Mouse (Mus musculus) lung, adult 18-20 months (tissue): Measurements from ENCODE around the gene Ryr2.

Experiments used
- DNase-seq, 2 experiments: peaks; one replicate each; pipeline ENCODE4 v3.0.0; 2022; ENCODE audit warnings: mixed read lengths in 2 of 2

Ryr2 gene

DNA sequence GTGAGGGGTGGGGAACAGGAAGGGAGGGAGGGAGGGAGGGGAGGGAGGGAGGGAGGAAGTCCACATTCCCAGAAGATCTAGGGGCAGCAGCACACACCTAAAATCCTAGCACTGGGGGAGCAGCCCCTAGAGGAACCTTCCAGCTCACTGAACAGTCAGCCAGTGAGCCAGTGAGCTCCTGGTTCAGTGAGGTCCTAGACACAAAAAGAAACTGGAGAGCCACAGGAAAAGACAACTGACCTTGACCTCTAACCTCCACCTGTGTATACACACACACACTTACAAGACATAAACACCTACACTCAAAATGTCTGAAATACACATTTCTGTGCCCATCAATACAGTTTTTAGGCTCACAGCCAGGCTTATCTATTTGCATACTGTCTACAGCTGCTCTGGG, 173.4 kb downstream of the Ryr2 start:
- no peak for DNase-seq

DNA sequence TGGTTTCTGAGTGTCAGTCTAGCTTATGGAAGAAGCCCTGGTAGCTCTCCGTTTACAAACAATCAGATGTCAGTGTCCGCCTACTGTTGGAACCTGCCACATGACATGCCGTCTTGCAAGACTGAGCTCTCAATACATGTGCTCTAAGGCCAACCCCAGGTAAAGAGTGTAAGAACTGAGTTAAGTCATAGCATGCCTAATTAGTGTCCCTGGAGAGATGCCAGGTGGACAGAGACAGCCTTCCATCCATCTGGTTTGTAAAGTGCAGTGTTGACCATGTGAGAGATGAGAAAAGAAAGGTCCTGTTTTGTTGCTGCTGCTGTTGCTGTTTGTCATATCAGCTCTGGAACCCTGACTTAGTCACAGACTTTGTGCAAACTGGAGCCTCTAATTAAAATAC, 178.0 kb downstream of the Ryr2 start:
- DNase-seq: no peak

DNA sequence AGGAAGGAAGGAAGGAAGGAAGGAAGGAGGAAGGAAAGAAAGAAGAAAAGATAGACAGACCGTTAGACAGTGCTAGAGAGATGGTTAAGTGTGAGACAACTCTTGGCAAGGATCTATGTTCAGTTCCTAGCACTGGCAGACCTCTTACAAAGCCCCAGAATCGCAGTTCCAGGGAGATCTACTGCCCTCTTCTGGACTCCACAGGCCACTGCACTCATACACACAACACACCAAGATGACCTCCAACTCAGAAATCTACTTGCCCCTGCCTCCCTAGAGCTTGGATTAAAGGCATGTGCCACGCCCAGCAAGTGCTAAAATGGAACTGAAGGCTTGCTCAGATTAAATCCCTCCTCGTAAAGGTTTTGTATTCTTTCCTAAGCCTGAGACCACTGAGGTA, 179.0 kb downstream of the Ryr2 start:
- no peak for DNase-seq

GRCm38 (mm10) chr13:11926720-11927500, 179.8 kb downstream of the Ryr2 start:
- DNase-seq: no peak

DNA sequence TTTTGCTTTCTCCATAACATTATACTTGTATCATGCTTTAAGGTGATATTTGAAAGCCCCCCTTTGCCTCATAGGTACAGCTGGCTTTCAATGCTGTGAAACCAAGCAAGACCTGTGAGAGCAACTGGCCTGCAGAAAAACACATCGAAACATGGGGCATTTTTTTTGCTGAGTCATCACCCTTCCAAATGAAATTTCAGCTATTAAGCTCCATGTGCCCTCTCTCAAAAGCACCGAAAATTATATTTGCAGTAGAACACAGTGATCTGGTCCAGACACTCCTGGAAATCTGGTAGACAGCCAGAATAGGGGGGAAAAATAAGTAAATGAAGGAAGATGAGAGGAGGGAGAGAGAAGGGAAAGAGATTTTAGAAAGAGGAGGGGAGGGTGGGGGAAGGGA, 180.5 kb downstream of the Ryr2 start:
- no peak for DNase-seq

GRCm38 (mm10) chr13:11924732-11925131, 182.0 kb downstream of the Ryr2 start:
- no peak for DNase-seq

DNA sequence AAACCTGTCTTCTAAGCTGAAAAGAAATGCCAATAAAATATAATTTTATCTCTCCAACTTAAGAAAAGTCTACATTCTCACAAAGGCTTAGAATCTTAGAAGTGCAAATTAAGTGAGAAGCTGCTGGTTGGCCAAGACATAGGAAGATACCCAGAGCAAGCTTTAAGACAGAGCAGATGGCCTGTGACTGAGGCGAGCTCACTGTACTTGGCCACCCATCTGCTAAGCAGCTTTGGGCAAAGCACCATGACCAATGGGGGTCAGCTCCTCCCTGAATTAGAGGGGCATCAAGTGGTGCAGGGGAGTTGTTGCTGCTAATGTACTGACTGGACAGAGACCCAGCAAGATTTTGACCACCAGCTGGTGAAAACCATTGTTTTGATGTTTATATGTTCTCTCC, 186.2 kb downstream of the Ryr2 start:
- no peak for DNase-seq

- no peak for DNase-seq
Measured at GRCm38 (mm10) chr13:11919448-11919847, 187.3 kb downstream of the Ryr2 start.

- no peak for DNase-seq
Measured at GRCm38 (mm10) chr13:11915619-11916018, 191.1 kb downstream of the Ryr2 start.

GRCm38 (mm10) chr13:11914682-11915081, 192.1 kb downstream of the Ryr2 start:
- no peak for DNase-seq

DNA sequence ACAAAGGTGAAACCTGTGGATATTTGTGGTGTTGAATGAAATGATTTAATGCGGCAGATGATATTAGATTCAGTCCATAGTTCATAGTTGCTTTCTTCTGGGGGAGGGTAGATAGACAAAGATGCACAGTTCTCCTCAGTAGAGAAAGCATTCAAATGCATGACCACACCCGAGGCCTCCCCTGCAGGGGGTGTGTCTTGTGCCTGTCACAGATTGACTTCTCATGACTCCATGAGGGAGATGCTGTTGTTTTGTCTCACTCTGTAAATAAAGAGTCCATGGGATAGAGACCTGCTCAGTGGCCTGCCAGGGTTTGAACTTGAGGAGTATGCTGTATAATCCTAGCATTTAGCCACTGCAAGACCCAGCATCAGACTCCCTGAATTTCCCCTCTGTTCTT, 194.5 kb downstream of the Ryr2 start:
- DNase-seq: no peak

GRCm38 (mm10) chr13:11908123-11908522, 198.6 kb downstream of the Ryr2 start:
- no peak for DNase-seq

DNA sequence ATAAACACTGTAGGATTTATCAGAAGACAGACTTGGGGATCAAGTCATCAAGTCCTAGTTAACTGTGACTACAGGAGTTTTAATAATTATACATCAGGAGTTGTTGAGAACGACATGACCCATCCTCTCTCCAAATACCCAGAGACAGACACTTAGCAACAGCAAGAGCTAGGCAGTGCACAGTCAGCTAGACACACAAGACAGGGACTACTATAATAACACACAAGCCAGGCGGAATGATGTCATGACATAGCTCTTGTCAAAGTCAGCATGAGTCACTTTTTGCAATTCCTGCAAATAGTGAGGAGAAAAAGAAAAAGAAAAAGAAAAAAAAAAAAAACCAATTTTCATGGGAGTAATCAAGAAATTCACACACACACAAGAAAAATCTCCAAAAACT, 201.6 kb downstream of the Ryr2 start:
- no peak for DNase-seq

DNA sequence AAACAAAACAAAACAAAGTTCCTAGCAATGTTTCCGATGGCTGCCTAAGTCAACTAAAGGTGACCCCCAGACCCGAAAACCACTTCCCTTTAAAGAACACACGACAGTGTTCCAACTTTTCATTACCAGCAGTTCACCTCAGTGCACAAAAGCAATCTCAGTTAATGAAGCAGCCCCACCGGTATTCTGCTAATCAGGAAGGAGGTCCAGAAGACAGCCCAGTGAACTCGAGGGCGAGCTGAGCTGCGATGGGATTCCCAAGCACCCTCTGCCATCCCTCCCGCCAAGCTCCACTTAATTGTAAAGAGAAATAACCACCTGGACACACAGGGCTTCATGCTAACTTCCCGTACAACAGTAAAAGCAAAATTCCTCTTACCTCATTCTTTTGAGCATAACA, 203.5 kb downstream of the Ryr2 start:
- no peak for DNase-seq

DNA sequence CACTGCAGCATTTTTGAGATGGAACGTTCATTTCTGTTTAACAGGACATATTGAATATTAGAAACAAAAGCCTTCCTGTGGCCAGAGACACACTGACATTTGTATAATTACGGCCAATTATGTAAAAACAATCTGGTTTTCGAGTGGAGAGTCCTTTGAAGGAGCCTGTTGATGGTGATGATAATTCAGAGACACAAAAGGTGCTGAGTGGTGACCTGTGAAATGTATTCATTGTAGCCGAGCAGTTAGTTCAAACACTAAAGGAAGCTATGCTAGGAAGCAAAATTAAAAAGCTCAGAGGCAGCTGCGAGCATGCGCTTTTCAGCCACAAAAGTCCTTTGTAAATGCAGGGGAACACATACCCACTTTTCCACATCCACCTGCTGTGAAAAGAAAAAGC, 203.9 kb downstream of the Ryr2 start:
- no peak for DNase-seq

DNA sequence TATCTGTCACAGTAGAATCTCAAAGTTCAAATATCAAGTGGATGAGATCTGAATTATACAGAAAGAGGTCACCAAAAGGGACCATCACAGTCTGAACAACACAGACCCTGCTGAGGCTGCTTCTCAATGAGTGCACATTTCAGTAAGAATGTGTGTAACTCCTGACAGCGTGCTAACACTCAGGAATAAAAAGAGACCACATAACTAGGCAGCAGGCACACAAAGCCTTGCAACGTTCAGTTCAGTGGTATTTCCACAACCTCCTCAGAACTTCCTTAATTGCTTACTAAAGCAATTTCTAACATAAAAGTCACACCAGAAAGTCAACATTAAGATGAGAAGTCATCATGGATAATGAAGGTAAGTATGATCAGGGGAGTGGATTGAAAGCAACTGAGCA, 206.1 kb downstream of the Ryr2 start:
- no peak for DNase-seq

DNA sequence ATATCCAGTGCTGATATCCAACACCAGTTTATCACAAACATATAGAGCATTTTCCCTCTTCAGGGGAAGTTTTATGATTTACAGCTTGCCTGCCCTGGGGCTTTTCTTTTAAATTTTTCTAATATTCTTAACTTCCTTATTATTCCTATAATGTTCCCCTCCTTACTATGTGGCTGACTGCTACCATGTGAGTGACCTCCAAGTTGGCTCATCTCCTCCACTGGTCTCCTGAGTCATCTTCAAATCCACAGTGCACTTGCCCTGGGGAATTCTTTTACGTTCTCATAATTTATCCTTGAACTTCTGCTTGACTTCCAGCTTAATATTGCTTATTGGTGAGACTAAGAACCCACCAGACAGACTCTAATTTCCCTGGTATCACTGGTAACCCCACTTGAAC, 211.1 kb downstream of the Ryr2 start:
- no peak for DNase-seq

DNA sequence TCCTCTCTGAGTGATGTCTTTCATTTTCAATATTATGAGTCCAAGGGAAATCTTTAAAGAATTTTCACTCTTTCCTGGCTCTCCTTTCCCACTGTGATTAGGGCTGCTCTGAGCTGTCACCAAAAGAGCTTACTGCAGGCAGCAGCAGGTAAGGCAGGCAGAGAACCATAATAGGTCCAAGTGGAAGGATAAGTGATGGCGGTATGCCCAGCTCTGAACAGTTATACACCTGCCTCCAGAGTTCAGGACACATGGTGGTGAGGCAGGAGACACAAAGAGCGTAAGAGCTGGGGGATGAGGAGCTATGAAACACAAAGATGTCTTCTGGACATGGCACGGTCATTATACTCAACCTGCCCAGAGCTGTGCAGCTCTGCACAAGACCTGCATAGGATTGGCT, 215.0 kb downstream of the Ryr2 start:
- no peak for DNase-seq

- DNase-seq: no peak
Measured at GRCm38 (mm10) chr13:11891115-11891514, 215.6 kb downstream of the Ryr2 start.

- DNase-seq: no peak
Measured at GRCm38 (mm10) chr13:11884175-11884574, 222.6 kb downstream of the Ryr2 start.

GRCm38 (mm10) chr13:11882359-11882758, 224.4 kb downstream of the Ryr2 start:
- DNase-seq: no peak

- no peak for DNase-seq
Measured at GRCm38 (mm10) chr13:11880503-11881227, 226.1 kb downstream of the Ryr2 start.

DNA sequence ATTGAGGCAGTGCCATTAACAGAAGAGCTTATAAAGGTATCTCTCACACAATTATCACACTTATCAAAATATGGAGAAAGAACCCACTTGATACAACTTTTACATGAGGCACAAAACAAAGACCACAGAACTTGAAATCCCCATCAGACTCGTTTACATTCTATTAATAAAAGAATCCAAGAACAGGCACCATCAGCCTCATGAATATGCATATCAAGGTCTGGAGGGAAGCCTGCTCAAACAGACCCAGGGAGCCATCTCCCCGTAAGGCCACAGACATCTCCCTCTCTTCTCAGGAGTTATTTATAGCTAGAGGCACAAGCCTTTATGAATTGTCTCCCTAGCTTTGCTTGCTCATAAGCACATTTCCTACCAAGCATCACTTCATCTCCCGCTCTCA, 227.7 kb downstream of the Ryr2 start:
- DNase-seq: no peak

DNA sequence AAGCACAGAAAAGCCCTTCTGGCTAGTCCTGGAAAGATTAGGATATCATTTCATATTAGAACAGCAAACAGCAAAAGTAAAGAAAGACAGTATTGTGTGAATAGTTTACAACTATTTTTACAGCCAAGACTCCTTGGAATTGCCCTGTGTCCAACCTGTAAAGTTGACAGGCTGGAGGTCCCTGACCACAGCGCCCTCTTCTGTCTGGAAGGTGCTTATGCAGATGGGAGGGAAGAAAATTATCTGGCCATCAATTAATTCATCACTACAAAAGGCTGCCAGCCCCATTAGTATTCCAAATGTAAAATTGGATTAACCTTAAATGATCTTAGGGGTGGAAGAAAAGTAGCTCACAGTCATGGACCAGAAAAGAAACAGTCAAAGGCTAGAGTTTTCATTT, 231.9 kb downstream of the Ryr2 start:
- peak in 1 of 2 experiments; percentile 21 for DNase-seq

- no peak for DNase-seq
Measured at GRCm38 (mm10) chr13:11869971-11870370, 236.8 kb downstream of the Ryr2 start.
